Mouse (Mus musculus): Measurements from ENCODE around the gene Disc1. TPM values are rescaled to one million over a fixed set of nuclear protein-coding genes. Genes with fewer than 3 reads are reported as not detected.

Disc1 gene
- polyA plus RNA-seq, 1 experiment from 2014 or later = 2.2 TPM

GRCm38 (mm10) chr8:125097140-125097539, 43.1 kb downstream of the Disc1 start:
- no peak overlapping the region for H3K9ac ChIP-seq (ENCODE audit: low read depth, low read length)
- no peak overlapping the region for H3K27ac ChIP-seq (ENCODE audit: low read depth, low read length)
- WGBS = 81% methylated on average over 3 of the region's 3 CpGs
- no peaks in the 10 kb centered on the region for H3K27me3 ChIP-seq (ENCODE audit: control insufficient read depth, insufficient read depth, low read length)
- ATAC-seq (ENCODE audit: low FRiP score, low TSS enrichment) = no peak
- no peaks in the 10 kb centered on the region for H3K36me3 ChIP-seq (ENCODE audit: control insufficient read depth, insufficient read depth, low read length)
- no peaks in the 10 kb centered on the region for H3K4me1 ChIP-seq (ENCODE audit: control insufficient read depth, insufficient read depth, low read length)
- no peak overlapping the region for H3K4me3 ChIP-seq (ENCODE audit: low read length)
- no peaks in the 10 kb centered on the region for H3K9me3 ChIP-seq (ENCODE audit: control insufficient read depth, low read length)
- no peak overlapping the region for H3K4me2 ChIP-seq (replicated peaks; ENCODE audit: low read depth, low read length)

- no peaks in the 10 kb centered on the region for H3K27me3 ChIP-seq (ENCODE audit: control insufficient read depth, insufficient read depth, low read length)
- no peak overlapping the region for H3K27ac ChIP-seq (ENCODE audit: low read depth, low read length)
- H3K9me3 ChIP-seq (ENCODE audit: control insufficient read depth, low read length) = no peaks in the 10 kb centered on the region
- H3K4me2 ChIP-seq (replicated peaks; ENCODE audit: low read depth, low read length) = no peak overlapping the region
- H3K4me3 ChIP-seq (ENCODE audit: low read length) = no peak overlapping the region
- WGBS = 65% methylated on average over 5 of the region's 5 CpGs
- no peak overlapping the region for H3K9ac ChIP-seq (ENCODE audit: low read depth, low read length)
- no peak for ATAC-seq (ENCODE audit: low FRiP score, low TSS enrichment)
- H3K36me3 ChIP-seq (ENCODE audit: control insufficient read depth, insufficient read depth, low read length) = no peaks in the 10 kb centered on the region
- H3K4me1 ChIP-seq (ENCODE audit: control insufficient read depth, insufficient read depth, low read length) = no peaks in the 10 kb centered on the region
These were observed 44.1 kb downstream of the Disc1 start for GRCm38 (mm10) chr8:125098050-125098449.

DNA sequence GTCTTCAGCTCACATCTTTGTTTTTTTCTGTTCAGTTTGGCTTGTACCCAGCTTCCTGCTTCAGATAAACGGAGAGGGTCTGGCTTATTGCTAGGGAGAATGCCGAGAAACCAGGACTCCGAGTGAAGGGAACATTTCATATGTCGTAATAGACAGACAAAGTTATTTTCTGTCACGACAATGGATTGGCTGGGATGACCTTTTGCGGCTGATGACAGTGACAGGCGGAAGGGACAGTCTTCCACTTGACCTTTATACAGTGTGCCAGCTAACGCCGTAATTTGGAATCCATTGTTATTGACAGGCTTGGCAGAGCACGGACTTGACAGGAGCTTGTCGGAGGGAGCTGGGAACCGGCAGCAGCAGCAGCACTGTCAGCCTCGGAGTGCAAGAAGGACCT, 48.3 kb downstream of the Disc1 start:
- no peaks in the 10 kb centered on the region for H3K27me3 ChIP-seq (ENCODE audit: control insufficient read depth, insufficient read depth, low read length)
- H3K4me3 ChIP-seq (ENCODE audit: low read length) = no peak overlapping the region
- H3K9ac ChIP-seq (ENCODE audit: low read depth, low read length) = no peak overlapping the region
- no peaks in the 10 kb centered on the region for H3K4me1 ChIP-seq (ENCODE audit: control insufficient read depth, insufficient read depth, low read length)
- no peaks in the 10 kb centered on the region for H3K36me3 ChIP-seq (ENCODE audit: control insufficient read depth, insufficient read depth, low read length)
- H3K27ac ChIP-seq (ENCODE audit: low read depth, low read length) = no peak overlapping the region
- H3K9me3 ChIP-seq (ENCODE audit: control insufficient read depth, low read length) = no peaks in the 10 kb centered on the region
- 82% methylated on average over 13 of the region's 13 CpGs for WGBS
- H3K4me2 ChIP-seq (replicated peaks; ENCODE audit: low read depth, low read length) = no peak overlapping the region
- no peak for ATAC-seq (ENCODE audit: low FRiP score, low TSS enrichment)

DNA sequence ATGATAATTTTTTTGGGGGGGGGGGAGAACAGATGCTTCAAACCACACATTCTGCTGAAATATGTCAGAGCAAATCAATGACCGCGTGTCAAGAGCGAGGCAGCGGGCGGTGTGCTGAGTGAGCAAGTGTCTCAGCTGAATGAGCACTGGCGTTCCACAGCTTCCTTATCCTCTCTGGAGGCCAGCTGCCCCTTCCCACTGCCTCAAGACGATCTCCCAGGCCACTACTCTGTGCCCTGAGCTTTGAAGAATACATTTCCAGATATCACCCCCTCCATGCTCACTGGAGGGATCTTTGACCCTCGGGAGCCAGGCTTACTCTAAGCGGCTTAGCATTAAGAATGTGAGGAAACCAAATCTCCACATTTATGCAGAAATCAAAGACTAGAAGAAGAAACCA, 59.2 kb downstream of the Disc1 start:
- whole genome bisulfite sequencing = 46% methylated on average over 9 of the region's 9 CpGs
- no peak overlapping the region for H3K27ac ChIP-seq (ENCODE audit: low read depth, low read length)
- no peaks in the 10 kb centered on the region for H3K27me3 ChIP-seq (ENCODE audit: control insufficient read depth, insufficient read depth, low read length)
- no peaks in the 10 kb centered on the region for H3K36me3 ChIP-seq (ENCODE audit: control insufficient read depth, insufficient read depth, low read length)
- no peak for ATAC-seq (ENCODE audit: low FRiP score, low TSS enrichment)
- no peaks in the 10 kb centered on the region for H3K9me3 ChIP-seq (ENCODE audit: control insufficient read depth, low read length)
- H3K9ac ChIP-seq (ENCODE audit: low read depth, low read length) = no peak overlapping the region
- H3K4me2 ChIP-seq (replicated peaks; ENCODE audit: low read depth, low read length) = no peak overlapping the region
- H3K4me3 ChIP-seq (ENCODE audit: low read length) = no peak overlapping the region
- no peaks in the 10 kb centered on the region for H3K4me1 ChIP-seq (ENCODE audit: control insufficient read depth, insufficient read depth, low read length)

GRCm38 (mm10) chr8:125113831-125114230, 59.8 kb downstream of the Disc1 start:
- H3K4me1 ChIP-seq (ENCODE audit: control insufficient read depth, insufficient read depth, low read length) = no peaks in the 10 kb centered on the region
- no peak overlapping the region for H3K9ac ChIP-seq (ENCODE audit: low read depth, low read length)
- H3K4me3 ChIP-seq (ENCODE audit: low read length) = no peak overlapping the region
- H3K9me3 ChIP-seq (ENCODE audit: control insufficient read depth, low read length) = no peaks in the 10 kb centered on the region
- no peaks in the 10 kb centered on the region for H3K36me3 ChIP-seq (ENCODE audit: control insufficient read depth, insufficient read depth, low read length)
- H3K27ac ChIP-seq (ENCODE audit: low read depth, low read length) = no peak overlapping the region
- 87% methylated on average over 3 of the region's 3 CpGs for WGBS
- no peaks in the 10 kb centered on the region for H3K27me3 ChIP-seq (ENCODE audit: control insufficient read depth, insufficient read depth, low read length)
- no peak overlapping the region for H3K4me2 ChIP-seq (replicated peaks; ENCODE audit: low read depth, low read length)
- ATAC-seq (ENCODE audit: low FRiP score, low TSS enrichment) = no peak

- no peak for ATAC-seq (ENCODE audit: low FRiP score, low TSS enrichment)
- Histone ChIP-seq H3K27ac (ENCODE audit: low read depth, low read length) (no peak overlapping the region), H3K4me2 (replicated peaks; ENCODE audit: low read depth, low read length) (no peak overlapping the region), H3K27me3 (ENCODE audit: control insufficient read depth, insufficient read depth, low read length) (no peaks in the 10 kb centered on the region), H3K9me3 (ENCODE audit: control insufficient read depth, low read length) (no peaks in the 10 kb centered on the region), H3K36me3 (ENCODE audit: control insufficient read depth, insufficient read depth, low read length) (no peaks in the 10 kb centered on the region), H3K9ac (ENCODE audit: low read depth, low read length) (no peak overlapping the region), H3K4me1 (ENCODE audit: control insufficient read depth, insufficient read depth, low read length) (no peaks in the 10 kb centered on the region), H3K4me3 (ENCODE audit: low read length) (no peak overlapping the region)
- WGBS = 72% methylated on average over 5 of the region's 5 CpGs
These were observed 61.3 kb downstream of the Disc1 start for GRCm38 (mm10) chr8:125115321-125115720.

DNA sequence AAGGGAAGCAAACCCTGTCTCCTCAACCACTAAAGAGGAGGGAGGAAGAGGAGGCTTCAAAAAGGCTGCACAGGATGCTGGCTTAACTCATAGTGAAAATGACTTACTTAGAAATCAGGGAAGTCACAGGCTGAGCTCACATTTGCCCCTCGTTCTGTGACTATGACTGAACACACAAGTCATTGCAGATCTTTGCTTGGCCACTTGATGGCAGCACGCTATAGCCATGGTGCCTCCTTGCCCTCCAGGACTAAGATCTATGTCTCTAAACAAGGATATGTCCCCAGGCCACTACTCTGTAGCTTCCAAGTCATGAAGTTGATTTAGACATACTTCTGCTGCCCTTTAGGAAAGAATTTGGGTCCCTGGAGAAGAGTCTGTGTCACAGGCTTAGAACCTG, 62.6 kb downstream of the Disc1 start:
- H3K36me3 ChIP-seq (ENCODE audit: control insufficient read depth, insufficient read depth, low read length) = no peaks in the 10 kb centered on the region
- H3K4me2 ChIP-seq (replicated peaks; ENCODE audit: low read depth, low read length) = no peak overlapping the region
- H3K9me3 ChIP-seq (ENCODE audit: control insufficient read depth, low read length) = no peaks in the 10 kb centered on the region
- no peak overlapping the region for H3K4me3 ChIP-seq (ENCODE audit: low read length)
- no peaks in the 10 kb centered on the region for H3K27me3 ChIP-seq (ENCODE audit: control insufficient read depth, insufficient read depth, low read length)
- ATAC-seq (ENCODE audit: low FRiP score, low TSS enrichment) = no peak
- no peak overlapping the region for H3K27ac ChIP-seq (ENCODE audit: low read depth, low read length)
- 21% methylated on average over 2 of the region's 2 CpGs for WGBS
- H3K4me1 ChIP-seq (ENCODE audit: control insufficient read depth, insufficient read depth, low read length) = 0 out of 2 replicates have a peak, but pooled peaks cover 4% of the 10 kb centered on the region
- H3K9ac ChIP-seq (ENCODE audit: low read depth, low read length) = no peak overlapping the region

DNA sequence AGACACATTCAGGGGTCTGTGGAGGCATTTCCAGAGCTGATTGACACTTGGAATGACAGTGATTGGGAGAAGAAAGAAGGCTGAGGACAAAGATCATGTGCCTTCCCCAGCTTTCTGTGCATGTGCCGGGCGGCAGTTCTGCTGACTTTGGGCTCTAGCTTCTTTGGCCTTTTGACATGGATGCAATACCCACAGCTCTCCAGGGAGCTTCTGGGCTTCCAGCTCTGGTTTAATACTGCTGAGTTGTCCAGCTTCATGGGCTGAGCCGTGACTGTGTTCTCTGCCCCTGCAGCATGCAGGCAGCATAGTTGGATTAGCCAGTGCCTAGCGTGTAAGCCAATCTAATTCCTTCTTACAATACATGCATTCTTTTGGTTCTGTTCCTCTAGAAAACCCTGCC, 72.5 kb downstream of the Disc1 start:
- H3K36me3 ChIP-seq (ENCODE audit: control insufficient read depth, insufficient read depth, low read length) = no peaks in the 10 kb centered on the region
- H3K4me1 ChIP-seq (ENCODE audit: control insufficient read depth, insufficient read depth, low read length) = no peaks in the 10 kb centered on the region
- no peak overlapping the region for H3K9ac ChIP-seq (ENCODE audit: low read depth, low read length)
- H3K4me3 ChIP-seq (ENCODE audit: low read length) = no peak overlapping the region
- WGBS = 85% methylated on average over 4 of the region's 4 CpGs
- no peak for ATAC-seq (ENCODE audit: low FRiP score, low TSS enrichment)
- no peak overlapping the region for H3K27ac ChIP-seq (ENCODE audit: low read depth, low read length)
- no peak overlapping the region for H3K4me2 ChIP-seq (replicated peaks; ENCODE audit: low read depth, low read length)
- H3K27me3 ChIP-seq (ENCODE audit: control insufficient read depth, insufficient read depth, low read length) = no peaks in the 10 kb centered on the region
- no peaks in the 10 kb centered on the region for H3K9me3 ChIP-seq (ENCODE audit: control insufficient read depth, low read length)

DNA sequence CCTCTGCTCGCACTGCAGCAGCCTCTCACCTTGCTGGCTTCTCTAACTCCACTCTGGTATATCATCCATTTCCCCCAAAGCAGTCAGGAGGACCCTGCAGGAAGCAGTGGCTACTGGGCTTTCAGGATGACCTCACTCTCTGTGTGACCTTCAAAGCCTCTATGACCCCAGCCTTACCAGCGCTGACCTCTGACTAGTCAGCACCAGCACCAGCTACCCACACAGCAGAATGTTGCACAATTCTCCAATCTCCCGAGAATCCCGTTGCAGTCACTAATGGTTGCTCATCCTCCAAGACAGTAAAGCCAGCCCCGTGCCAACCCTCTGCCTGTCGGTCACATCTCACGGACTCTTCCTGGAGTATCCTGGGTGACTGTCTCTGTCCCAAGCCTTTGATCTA, 73.6 kb downstream of the Disc1 start:
- 87% methylated on average over 7 of the region's 7 CpGs for WGBS
- no peak for ATAC-seq (ENCODE audit: low FRiP score, low TSS enrichment)
- H3K4me1 ChIP-seq (ENCODE audit: control insufficient read depth, insufficient read depth, low read length) = no peaks in the 10 kb centered on the region
- no peaks in the 10 kb centered on the region for H3K36me3 ChIP-seq (ENCODE audit: control insufficient read depth, insufficient read depth, low read length)
- H3K27ac ChIP-seq (ENCODE audit: low read depth, low read length) = no peak overlapping the region
- H3K9ac ChIP-seq (ENCODE audit: low read depth, low read length) = no peak overlapping the region
- no peak overlapping the region for H3K4me2 ChIP-seq (replicated peaks; ENCODE audit: low read depth, low read length)
- no peaks in the 10 kb centered on the region for H3K9me3 ChIP-seq (ENCODE audit: control insufficient read depth, low read length)
- H3K27me3 ChIP-seq (ENCODE audit: control insufficient read depth, insufficient read depth, low read length) = no peaks in the 10 kb centered on the region
- H3K4me3 ChIP-seq (ENCODE audit: low read length) = no peak overlapping the region

- no peak for ATAC-seq (ENCODE audit: low FRiP score, low TSS enrichment)
- no peaks in the 10 kb centered on the region for H3K4me1 ChIP-seq (ENCODE audit: control insufficient read depth, insufficient read depth, low read length)
- no peak overlapping the region for H3K4me2 ChIP-seq (replicated peaks; ENCODE audit: low read depth, low read length)
- no peaks in the 10 kb centered on the region for H3K27me3 ChIP-seq (ENCODE audit: control insufficient read depth, insufficient read depth, low read length)
- H3K4me3 ChIP-seq (ENCODE audit: low read length) = no peak overlapping the region
- H3K9me3 ChIP-seq (ENCODE audit: control insufficient read depth, low read length) = no peaks in the 10 kb centered on the region
- no peak overlapping the region for H3K27ac ChIP-seq (ENCODE audit: low read depth, low read length)
- WGBS = 22% methylated on average over 6 of the region's 6 CpGs
- no peak overlapping the region for H3K9ac ChIP-seq (ENCODE audit: low read depth, low read length)
- H3K36me3 ChIP-seq (ENCODE audit: control insufficient read depth, insufficient read depth, low read length) = no peaks in the 10 kb centered on the region
These were observed 74.3 kb downstream of the Disc1 start for GRCm38 (mm10) chr8:125128305-125128704.

All from kidney, embryonic 14.5 days (tissue).